Mouse (Mus musculus): Measurements from ENCODE around the gene Lpgat1.

Lpgat1 gene

DNA sequence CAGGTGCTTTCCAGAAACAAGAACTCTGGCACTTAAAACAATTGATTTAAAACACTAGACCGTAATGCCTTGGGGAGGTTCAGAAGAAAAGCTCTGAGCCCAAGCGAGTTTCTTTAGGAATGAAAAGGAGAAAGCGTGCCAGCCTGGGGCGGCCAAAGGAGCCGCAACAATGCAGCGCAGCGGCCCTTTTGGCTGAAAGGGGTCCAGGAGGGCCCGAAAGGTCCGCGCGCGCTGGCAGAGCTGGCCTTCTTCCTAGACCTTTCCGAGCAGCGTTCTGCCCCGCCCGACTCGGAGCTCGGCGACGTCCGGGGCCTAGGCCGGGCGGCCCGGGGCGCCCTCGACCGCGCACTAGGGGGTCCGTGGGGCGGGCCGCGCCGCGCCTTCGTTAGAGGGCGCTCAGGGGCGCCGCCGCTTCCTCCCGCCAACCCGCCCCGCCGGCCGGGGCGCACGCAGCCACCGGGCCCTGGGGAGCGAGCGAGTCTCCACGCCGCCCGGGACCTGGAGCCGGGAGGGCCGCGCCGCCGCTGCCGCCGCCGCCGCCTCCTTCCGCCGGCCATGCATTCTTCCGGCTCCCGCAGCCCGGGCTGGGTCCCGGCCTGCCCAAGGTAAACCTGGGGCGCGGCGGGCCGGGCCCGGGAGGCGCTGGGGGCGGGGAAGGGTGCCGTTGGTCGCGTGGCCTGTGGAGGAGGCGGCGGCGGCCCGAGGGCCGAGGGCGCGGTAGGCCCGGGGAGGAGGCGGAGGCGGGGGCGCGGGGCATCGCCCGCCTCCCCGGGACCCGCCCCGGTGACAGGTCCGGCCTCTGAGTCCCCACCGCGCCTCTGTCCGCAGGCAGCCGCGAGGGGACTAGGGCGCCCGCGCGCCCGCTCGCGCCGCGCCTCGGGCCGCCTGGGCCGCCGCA is at the start of gene Lpgat1:
Gene Lpgat1 (plus strand): TSS at position 234 of the 898 bp plus-strand sequence.
- DNase-seq (ENCODE audit: low spot score in 2 of 2) = peak; percentile 81 to 90

DNA sequence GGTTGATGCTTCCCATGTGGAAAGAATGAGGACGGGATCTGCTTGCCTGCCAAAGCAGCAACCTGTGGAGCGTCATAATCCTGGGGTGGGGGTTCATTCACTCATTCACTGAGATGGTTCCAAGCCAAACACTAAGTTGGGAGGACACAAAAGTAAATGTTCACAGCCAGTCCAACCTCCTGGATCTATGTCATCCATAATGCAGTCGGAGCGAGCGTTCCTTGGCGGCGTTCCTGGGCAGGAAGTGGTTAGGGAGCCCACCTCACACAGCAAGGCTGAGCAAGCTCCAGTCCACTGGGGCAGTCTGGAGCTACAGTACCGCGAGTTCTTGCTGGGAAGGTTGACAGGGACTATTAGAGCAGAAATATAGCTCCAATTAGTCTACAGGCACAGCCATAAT is 49.6 kb upstream of the Lpgat1 start:
- DNase-seq (ENCODE audit: low spot score in 2 of 2) = no peak

DNA sequence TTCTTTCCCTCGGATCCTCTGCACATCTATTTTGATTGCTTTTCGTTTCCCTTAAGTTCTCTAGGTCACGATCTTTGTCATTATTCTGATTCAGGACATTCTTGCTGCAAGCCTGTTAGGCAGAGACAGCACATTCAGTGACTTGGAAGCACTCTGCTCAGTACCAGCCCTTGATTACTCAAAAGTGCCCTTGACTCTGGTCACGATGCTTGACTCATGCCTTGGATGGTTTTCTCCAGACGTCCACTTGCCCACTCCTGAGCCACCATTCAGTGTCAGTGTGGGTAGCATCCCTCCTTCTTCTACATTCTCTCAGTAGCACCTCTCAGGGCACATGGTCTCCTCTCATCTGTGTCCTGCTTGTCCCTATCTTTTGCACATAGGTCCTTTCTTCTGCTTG is 43.6 kb upstream of the Lpgat1 start:
- no peak for DNase-seq (ENCODE audit: low spot score in 2 of 2)

DNA sequence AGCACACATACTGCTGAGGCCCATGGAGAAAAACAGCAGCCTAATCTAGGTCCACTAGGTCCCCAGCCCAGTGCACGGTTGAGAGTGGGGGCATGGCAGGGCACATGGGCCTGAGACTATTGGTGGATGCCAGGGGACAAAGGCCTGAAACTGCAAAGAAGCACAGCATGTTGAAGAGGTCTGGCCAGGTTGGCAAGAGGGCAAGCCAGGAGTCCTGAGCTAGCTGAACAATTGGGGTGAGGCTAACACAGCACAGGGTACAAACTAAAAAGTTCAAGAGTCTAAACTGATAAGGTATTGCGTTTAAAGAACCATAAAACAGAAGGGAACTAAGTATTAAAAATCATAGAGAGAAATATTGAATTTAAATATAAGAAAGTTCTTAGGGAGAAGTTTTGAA is 36.0 kb upstream of the Lpgat1 start:
- no peak for DNase-seq (ENCODE audit: low spot score in 2 of 2)

DNA sequence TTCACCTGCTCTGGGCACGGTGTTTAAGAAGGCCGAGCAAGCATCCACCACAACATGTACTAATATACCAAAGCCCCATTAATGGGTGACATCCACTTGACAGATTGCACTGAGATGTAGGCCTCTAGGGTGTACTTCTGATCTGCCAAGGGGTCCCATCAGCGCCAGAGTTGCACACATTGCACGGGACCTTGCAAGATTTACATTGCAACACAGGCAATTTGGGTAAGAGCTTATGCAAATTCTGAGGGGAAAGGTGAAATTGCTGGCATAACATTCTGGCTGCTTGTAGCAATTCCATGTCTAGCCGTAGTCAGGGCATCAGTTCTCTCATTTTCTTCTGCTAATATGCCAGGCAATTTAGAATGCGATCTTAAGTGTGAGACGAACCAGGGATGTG is 30.1 kb upstream of the Lpgat1 start:
- DNase-seq (ENCODE audit: low spot score in 2 of 2) = peak in 1 of 2 experiments; percentile 35

DNA sequence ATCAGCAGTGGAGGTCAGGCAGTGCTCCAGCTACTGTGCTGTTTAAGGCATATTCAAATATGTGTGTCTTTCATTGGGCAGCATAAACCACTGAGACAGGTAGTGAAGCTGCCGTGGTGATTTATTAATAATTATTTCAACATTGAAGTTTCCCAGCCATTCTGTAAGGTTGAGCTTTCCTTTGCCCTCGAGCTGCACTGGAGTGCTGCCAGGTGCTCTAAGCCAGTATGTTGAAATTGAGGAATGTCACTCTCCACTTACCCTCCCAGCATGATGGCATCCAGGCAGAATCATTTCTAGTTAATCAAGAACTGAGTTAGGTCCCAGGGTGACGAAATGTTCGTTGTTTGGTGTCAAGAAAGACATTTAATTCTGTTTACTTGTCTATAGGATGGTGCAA is 24.4 kb upstream of the Lpgat1 start:
- peak in 1 of 2 experiments; percentile 40 for DNase-seq (ENCODE audit: low spot score in 2 of 2)

DNA sequence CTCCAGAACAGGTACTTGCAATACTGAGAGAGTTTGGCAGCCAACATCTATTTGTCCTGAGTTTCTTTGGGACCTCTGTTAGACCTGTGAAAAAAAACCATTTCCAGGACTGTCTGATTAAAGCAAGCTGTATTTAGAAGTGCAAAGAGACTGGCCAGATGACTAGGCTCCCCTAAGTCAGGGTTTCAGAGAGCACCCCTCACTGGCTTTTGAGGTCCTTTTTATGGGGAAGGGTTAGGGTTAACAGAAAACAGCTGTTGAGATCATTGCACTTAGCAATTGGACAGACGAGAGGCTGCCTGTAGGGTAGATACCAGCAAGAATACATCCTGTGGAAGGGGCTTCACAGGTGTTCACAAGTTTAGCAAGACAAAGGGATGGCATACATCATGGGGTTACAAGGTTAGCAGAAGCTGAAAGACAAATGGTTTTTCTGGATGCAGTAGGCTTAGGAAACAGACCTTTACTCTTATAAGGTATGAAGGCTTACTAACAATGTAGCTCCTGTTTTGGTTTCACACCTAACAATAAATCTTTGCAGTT is 19.3 kb upstream of the Lpgat1 start:
- DNase-seq (ENCODE audit: low spot score in 2 of 2) = no peak

DNA sequence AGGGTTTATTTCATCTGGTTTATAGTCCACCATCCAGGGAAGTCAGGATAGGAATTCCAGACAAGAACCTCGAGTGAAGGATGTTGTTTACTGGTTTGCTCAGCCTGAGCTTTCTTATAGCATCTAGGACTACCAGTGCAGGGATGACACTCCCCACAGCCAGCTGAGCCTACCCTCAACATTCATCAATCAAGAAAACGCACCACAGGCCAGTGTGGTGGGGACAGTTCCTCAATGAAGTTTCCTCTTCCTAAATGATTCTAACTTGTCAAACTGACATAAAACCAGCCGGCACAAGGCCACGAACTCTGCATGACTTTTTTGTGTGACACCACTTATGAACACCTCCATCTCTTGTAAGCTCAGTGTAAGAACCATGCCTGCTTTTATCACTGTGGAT is 13.1 kb upstream of the Lpgat1 start:
- DNase-seq (ENCODE audit: low spot score in 2 of 2) = no peak

DNA sequence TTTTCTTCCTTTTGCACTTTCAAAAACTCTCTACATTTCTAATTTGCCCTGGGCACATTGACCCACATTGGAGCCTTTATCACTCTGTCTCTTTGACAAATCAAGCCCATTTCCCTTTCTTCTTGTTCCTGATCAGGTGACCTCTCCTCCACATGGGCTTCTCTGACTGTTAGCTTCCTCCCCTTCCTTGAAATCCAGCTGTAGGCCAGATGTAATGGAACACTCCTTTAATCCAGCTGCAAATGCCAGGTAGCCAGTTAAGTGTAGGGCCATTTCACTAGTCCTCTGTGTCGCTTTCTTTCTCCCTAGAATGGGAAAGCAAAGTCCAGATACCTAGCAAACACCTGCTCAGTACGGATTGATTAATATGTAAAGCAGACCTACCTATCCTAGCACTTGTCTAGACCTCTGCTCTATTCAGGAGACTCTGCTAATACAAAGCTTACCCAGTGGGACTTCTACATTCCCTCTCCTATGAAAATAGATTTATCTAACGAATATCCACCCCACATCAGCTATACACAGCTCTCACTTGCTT is 11.0 kb upstream of the Lpgat1 start:
- DNase-seq (ENCODE audit: low spot score in 2 of 2) = no peak

DNA sequence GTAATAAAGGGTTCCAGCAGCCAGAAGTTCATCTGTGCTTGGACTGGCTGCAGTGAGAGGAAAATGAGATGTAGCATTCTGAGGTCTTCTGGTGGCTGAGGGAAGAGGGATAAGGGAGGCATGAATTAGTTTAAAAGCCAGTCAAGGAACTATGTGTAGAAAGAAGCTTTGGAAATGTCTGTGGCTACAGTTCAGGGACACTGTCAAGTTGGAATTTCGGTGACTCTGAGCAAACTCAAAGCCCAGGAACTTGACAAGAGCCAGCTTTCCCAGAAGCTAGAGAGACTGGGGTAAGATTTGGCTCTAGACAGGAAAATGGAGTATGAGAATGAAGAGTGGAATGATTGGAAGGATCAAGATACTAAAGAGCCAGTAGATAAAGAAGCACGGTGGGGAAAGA is 7.8 kb upstream of the Lpgat1 start:
- DNase-seq (ENCODE audit: low spot score in 2 of 2) = no peak

DNA sequence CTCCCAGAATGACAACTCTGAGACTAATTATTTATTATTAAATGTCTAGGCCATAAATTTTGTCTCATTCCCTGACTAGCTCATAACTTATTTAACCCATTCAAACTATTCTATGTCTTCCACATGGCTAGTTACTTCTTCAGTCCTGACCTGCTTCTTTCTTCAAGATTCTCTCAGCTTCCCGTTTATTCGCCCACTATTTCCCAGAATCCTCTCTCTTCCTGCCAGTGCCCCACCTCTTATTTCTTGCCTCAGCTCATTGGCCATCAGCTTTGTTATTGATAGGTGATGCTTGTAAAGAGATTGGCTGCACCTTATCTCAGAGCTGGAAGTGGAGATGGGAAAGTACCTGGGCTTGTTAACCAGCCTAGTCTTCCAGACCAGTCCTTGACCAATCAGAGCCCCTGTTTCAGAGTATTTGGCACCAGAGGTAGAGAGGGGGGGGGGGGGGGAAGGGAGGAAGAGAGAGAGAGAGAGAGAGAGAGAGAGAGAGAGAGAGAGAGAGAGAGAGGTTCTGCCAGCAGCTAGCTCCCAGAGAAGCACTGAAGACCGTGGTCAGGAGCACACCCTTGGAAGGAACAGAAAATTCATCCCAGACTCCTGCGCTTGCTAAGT is 5.3 kb upstream of the Lpgat1 start:
- DNase-seq (ENCODE audit: low spot score in 2 of 2) = no peak

DNA sequence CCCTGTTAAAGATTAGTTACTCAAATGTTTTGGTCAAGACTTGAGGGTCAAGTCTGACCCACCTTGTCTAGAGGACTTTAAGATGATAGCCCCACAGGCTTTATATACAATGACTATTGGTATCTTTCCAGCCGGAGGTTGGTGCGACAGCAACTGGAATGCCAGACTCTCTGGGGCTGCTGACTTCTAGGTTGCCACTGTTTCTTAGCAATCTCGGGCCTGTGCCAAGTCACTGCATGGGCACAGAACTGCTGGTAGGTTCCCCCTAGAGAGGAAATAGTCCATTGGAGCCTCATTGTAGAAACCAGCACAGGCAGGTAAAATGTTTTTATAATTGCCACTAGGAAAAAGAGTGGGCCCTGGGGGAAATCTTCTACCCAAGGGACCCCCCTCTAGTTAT is 3.8 kb upstream of the Lpgat1 start:
- DNase-seq (ENCODE audit: low spot score in 2 of 2) = no peak

DNA sequence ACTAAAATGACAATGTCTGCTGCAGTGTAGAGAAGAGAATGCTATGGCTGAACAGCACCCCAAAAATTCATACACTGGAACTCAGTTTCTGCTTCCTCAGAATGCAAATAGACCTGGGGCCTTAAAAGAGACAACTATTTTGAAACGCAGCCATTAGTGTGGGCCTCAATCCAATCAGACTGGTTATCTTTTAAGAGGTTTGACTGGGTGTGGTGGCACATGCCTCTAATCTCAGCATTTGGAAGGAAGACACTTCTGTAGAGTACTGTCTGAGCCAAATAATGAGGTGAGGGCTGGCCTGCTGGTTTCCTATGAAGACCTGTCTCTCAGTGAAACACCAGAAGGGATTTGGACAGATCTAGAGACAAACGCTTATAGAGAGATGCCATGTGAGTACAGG is 2.5 kb upstream of the Lpgat1 start:
- DNase-seq (ENCODE audit: low spot score in 2 of 2) = no peak

DNA sequence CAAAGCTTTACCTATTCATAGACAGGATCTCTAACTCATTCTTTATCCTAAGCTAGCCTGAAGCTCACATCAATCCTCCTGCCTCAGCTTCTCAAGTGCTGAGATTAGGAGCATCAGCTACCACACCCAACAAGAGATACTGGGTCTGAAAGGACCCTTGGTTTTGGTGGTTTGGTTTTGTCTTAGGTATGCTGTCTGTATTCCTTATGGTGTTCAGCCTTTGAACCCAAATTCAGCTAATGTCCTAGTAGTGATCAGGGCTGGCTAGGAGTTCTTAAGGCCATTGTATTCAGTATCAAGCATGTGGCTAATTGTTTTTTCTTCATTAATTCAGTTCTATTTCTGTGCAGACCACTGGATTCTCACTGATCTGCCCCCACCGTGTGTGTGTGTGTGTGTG is 493 bp upstream of the Lpgat1 start:
- no peak for DNase-seq (ENCODE audit: low spot score in 2 of 2)

DNA sequence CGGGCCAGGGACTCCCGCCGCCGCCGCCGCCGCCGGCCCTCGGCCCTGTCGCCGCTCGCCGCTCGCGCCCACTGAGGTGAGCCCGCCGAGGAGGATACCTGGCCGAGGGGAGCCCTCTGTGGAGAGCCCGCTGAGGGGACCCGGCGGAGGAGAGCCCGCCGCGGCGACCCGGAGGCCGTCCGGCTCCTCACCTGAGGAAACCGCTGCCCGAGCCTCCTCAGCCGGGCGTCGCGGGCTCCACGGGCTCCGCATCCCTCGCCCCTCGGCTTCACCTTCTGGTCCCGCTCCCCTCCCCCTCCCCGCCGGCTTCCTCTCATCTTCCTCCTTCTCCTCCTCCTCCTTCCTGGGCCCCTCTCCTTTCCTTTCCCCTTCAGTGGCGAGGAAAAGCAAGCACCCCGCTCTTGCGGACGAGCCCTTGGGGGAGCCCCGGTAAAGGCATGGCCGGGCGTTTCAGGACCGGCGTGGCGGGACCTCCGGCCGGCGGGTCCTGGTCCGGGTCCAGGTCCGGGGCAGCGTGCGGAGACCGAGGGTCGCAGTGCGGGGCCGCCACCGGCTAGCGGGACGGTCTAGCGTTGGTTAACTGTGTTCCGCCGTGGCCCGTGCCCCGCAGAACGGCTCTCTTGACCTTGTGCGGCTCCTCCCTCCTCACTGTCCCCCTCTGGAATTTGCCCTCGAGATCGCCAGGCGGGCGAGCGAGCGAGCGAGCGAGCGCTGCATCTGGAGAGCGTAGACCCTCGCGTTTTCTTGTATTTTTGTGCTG is 1.1 kb downstream of the Lpgat1 start:
- DNase-seq (ENCODE audit: low spot score in 2 of 2) = peak; percentile 26 to 31

DNA sequence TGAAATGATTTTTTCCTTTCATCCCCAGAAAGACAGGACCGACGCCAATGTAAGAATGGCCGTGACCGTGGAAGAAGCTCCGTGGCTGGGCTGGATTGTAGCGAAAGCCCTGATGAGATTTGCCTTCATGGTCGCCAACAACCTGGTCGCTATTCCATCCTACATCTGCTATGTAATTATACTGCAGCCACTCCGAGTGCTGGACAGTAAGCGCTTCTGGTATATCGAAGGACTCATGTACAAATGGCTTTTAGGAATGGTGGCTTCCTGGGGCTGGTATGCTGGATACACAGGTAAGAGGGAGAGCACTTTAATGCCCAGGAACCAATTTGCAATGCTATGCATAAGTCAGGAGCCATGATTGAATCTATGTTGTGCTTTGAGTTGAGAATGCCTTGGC is 1.7 kb downstream of the Lpgat1 start:
- DNase-seq (ENCODE audit: low spot score in 2 of 2) = no peak

DNA sequence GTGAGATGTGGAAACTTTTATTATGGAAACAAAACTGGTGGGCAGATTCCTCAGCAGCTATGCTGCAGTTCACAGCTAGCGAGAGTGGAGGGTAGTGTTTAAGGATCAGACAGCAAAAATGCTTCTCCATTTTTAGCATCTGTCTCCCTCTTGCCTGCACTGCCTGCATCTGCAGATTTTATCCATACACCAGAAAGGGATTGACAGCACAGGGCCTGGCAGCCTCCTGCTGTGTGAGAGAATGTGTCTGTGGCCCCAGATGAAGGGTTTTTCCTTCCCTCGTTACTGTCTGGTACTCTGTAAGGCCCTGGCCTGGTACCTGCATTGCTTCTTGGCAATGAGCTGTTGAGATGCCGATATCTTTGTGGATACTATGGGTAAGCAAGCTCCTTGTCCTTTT is 2.8 kb downstream of the Lpgat1 start:
- no peak for DNase-seq (ENCODE audit: low spot score in 2 of 2)

DNA sequence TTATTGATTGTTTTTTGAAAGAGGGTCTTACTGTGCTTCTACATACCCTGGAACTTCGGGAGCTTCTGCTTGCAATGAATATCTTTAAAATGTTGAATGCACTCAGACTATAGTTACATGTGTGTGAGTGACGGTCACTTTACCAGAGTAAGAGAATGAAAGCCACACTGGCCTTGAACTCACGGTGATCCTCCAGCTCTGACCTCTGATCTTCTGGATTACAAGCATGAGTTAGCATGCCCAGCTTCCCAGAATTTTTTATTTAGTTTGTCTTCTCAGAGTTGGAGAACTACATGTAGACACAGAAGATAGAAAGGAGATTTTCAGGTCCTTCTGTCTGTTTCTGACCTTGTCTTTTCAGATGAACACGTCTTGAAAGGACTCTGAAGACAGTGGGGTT is 5.1 kb downstream of the Lpgat1 start:
- DNase-seq (ENCODE audit: low spot score in 2 of 2) = no peak

DNA sequence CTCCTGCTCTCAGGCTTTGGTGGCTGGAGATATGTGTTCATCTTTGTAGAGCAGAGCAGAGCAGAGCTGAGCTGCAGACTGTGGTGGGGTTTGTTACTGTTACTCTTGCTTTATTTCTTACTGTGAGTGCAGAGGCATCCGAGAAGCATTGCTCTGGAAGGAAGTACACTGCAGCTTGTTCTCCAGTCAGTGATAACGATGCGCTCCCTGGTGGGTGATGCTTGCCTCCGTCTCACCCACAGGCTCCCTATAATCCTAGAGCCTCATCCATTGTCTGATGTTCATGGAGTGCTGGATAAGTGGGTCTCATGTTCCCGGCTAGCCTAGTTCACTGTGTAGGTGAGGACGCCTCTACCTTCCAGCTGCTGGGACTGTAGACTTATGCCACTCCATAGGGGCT is 6.0 kb downstream of the Lpgat1 start:
- no peak for DNase-seq (ENCODE audit: low spot score in 2 of 2)

DNA sequence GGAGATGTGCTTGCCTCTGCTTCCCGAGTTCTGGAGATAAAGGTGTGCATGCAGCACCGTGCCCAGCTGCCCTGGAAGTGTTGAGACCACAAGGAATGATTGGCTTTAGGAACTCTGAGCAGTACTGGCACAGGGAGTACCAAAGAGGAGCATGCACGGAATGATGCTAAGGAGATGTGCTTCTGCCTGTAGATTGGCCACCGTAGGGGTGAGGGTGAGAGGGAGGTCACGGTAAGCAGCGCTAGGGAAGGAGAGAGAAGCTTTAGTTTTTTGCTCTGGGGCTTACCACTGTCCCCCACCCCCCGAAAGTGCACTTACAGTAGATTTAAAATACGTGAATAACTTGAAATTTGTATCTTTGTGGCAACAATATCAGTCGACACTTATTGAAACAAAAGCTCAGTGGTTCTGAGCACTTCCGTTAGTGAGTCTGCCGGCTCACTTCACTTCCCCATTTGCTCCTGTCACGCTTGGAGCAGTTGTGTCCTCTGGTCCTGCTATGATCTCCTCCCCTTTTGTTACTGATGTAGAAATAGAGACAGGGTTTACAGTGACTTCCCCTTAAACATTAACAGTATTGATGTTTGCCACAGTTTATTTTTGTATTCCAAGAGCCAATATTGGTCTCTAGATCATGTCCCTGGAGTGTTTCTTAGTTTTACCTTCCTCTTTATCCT is 6.9 kb downstream of the Lpgat1 start:
- DNase-seq (ENCODE audit: low spot score in 2 of 2) = no peak

DNA sequence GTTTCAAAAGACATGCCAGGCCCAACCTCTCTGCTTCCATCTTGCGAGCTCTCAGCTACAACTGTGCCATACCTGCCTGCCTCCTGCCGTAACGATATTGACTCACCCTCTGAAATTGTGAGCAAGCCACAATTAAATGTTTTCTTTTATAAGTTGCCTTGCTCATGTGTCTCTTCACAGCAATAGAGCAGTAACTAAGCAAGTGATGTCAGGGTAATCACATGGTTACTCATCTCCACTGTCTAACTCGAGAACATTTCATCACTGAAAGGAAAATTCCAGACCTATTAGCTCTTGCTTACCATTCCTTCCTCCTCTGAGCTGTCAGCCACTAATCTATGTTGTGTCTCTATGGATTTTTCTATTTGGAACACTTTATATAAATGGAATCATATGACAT is 15.0 kb downstream of the Lpgat1 start:
- no peak for DNase-seq (ENCODE audit: low spot score in 2 of 2)

DNA sequence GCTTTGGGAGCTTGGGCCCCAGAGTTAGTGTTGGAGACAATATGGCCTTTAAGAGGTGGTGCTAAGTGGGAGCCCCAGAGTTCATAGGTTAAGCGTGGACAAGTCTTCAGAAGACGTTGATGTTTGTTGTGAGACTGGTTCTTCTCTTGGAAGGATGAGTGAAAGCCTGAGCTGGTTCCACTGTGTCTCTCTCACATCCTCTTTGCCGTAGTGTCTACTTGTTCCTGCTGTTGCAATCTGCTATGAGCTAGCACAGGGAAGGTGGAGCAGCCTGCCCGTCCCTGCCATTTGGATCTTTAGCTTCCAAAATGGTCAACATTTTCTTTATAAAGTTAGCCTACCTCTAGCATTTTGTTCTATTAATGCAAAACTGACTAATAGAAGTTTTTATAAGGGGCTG is 16.2 kb downstream of the Lpgat1 start:
- DNase-seq (ENCODE audit: low spot score in 2 of 2) = no peak

Measured in urinary bladder, postnatal 36 days (tissue).